Mouse (Mus musculus): ENCODE data around the gene Gpc6.

The Gpc6 gene

GRCm38 (mm10) chr14:117710463-117710911 lies 785.4 kb downstream of the Gpc6 start:
- no peak for DNase-seq (ENCODE audit: low spot score)

DNA sequence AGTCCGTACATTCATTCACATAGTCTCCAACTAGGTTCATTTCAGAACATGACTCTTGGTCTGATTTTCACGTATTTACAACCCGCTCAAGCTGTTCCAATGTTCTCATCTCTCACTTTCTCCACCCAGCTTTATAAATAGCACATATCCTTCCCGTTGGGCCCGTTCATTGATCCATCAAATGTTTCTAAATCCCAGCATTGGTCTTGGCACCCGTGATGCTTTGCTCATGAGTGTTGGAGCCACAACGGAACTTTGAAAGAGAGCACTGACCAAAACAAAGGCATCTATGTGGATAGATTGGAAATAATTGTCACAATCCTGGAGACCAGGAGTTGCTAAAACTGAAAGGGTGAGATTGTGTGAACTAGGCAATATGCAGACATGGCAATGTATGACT lies 787.2 kb downstream of the Gpc6 start:
- no peak for DNase-seq (ENCODE audit: low spot score)

DNA sequence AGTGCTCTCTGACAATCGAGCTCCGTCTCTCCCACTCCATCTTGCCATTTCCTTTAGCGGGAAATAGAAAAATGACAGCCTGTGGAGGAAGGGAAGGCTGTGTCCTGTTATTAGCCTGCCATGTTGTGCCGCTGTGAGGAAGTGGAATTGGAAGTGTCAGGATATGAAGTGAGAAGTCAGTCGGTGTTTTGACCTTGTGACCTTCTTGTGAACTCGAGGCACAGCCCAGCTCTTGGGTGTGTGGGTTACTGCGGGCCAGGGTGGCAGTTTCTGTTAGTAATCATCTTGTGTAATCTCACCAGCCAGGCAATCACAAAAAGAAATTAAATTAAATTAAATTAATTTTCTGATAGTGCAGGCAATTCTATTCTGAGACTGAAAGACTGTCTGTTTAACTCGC lies 789.0 kb downstream of the Gpc6 start:
- DNase-seq (ENCODE audit: low spot score), result no peak

GRCm38 (mm10) chr14:117716305-117716704 lies 791.2 kb downstream of the Gpc6 start:
- no peak for DNase-seq (ENCODE audit: low spot score)

GRCm38 (mm10) chr14:117728741-117729140 lies 803.6 kb downstream of the Gpc6 start:
- no peak for DNase-seq (ENCODE audit: low spot score)

- DNase-seq (ENCODE audit: low spot score), result no peak
These were observed 830.1 kb downstream of the Gpc6 start for GRCm38 (mm10) chr14:117755231-117755630.

DNA sequence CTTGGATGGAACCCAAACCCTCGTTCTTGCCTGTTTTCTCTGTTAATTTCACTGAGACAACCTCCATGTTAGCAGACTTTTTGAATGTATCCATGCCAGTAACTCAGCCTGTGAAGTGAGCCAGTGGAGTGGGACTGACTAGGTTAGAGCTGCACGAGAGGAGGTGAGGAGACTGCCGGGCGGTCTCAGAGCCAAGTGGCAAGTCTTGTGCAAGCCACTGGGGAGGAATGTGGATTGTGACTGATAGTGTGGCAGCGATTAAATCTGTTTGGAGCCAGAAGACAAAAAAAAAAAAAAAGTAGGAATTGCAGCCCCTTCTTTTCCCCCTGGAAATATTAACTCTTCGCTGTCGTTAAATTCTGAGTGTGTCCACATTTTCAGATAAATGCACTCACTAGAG lies 831.4 kb downstream of the Gpc6 start:
- DNase-seq (ENCODE audit: low spot score), result no peak

DNA sequence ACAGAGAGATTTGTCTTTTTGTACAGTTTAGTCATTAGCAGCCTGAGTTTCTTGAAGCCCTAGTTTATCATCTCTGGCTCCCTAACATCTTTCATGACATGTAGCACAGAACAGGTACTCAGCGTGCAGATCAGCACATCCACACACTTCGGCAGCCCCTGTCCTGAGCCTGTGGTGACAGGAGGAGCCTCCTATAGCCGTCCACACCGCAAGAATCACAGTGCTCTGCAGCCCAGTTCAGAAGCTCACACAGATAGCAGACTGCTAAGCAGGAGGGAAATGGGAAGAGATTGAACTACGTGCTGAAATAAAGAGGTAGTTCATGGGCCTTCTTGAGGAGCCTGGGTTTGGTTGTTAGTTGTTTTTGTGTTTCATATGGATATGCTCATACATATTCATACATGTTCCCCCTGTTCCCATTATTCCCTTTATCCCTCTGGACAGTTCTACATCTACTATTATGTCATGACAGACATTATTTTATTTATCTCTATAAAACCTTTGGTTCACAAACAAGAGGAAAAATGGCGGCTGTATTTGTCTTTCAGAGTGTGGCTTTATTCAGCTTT lies 832.8 kb downstream of the Gpc6 start:
- DNase-seq (ENCODE audit: low spot score), result no peak

DNA sequence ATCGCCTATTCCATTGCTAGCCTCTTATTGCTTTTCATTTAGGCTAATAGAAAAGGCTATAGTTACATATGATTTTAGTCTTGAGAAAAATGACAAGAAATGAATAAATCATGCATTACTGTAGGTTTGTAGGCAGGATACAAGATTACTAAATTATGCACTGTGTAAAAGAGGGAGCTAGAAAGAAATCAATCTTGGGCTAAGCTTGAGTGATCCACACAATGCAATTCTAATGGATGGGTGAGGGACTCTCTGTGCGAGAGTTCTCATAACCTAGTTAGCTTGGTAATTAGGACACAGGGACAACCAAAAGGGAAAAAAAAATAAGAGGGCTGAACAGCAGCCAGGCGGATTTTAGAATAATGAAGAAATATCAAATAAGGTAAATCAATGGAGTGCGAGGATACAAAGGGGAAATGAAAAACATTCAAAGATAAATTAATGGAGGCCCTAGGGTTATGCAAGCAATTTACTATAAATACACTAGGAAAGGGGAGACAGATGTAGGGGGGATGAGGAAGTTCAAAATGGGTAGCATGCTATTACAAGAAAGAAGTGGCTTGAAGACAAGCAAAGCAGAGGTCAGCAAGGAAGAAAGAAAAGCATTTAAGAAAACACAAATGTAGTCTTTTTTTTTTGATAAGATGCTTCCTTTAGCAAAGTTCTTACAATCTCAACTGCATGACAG lies 835.9 kb downstream of the Gpc6 start:
- no peak for DNase-seq (ENCODE audit: low spot score)

DNA sequence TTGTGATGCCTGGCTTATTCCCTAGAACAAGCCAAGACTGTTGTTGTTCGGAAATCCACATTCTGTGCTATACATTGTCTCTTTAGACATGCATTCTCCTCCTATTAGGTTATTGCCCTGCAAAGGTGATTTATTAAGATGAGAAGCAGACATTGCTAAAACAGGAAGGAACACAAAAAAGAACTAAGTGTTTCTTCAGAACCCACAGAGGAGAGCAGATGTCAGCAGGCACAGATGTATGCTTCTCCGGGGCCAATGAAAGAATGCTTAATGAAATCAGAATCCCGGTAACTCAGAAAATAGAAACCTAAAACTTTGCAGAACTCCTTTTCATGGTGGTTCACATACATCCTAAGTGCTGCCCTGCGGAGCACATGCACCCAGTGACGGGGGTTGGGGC lies 837.8 kb downstream of the Gpc6 start:
- DNase-seq (ENCODE audit: low spot score), result no peak

- no peak for DNase-seq (ENCODE audit: low spot score)
These were observed 842.7 kb downstream of the Gpc6 start for GRCm38 (mm10) chr14:117767861-117768260.

DNA sequence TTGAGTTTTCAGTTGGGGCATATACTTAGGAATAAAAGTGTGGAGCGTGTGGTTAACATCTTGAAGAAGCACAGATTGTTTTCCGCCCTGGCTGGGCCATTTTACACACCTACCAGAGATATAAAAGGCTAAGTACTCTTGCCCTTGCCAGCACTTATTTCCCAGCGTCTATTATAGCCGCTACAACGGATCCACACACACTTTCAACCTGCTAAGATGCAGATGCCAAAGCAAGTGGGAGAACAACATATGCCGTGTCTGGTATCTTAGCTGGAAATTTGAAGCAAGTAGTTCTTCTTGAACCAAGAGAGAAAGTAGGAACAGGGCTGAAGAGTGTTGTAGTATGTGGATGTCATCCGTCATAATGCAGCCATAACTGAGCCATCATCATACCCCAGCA lies 843.6 kb downstream of the Gpc6 start:
- DNase-seq (ENCODE audit: low spot score), result no peak

GRCm38 (mm10) chr14:117773373-117773772 lies 848.3 kb downstream of the Gpc6 start:
- DNase-seq (ENCODE audit: low spot score), result no peak

GRCm38 (mm10) chr14:117777866-117778500 lies 852.9 kb downstream of the Gpc6 start:
- no peak for DNase-seq (ENCODE audit: low spot score)

GRCm38 (mm10) chr14:117778538-117779413 lies 853.7 kb downstream of the Gpc6 start:
- no peak for DNase-seq (ENCODE audit: low spot score)

- no peak for DNase-seq (ENCODE audit: low spot score)
These were observed 856.6 kb downstream of the Gpc6 start for GRCm38 (mm10) chr14:117781724-117782123.

GRCm38 (mm10) chr14:117783671-117784262 lies 858.7 kb downstream of the Gpc6 start:
- no peak for DNase-seq (ENCODE audit: low spot score)

DNA sequence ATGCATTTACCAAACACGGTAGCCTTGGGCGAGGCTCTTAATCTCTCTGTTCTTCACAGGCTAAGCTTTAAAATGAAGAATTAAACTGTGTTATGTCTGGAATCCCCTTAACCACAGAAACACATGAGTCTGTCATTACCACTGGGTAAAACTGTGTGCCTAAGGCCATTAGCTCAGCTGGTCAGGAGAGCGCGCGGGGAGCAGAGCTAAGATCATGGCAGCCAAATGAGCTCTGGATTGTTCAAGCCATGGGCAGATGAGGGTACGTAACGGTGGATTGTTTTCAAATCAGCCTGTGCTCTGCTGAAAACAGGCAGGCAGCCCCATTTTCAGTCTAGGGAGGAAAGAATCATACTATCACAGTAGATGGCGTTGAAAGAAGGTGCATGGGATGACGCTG lies 859.8 kb downstream of the Gpc6 start:
- DNase-seq (ENCODE audit: low spot score), result no peak

DNA sequence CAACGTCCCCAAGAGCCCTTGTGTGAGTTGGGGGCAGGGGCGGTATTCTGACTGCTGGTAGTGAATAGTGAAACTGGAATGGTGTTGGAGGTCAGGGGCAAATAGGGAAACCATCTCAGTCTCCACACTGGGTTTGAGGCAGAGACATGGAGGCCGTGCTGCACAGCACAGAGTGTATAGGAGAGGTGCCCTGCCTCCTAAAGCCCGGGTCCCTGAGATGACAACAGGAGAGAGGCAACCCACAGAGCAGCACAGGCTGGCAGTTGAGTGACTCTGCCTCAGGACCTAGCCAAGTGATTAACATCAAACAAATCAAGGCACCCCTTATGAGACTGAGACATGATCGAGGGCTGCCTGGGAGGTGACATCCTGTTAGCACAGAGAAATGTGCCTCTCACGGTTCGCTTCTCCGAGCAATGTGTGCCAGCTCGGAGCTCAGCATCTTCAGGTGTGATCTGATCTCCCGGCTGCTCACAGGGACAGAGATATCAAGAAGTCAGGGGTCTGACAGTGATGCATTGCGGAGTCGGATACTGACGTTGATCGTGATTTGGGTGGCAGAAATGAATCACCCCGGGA lies 860.5 kb downstream of the Gpc6 start:
- no peak for DNase-seq (ENCODE audit: low spot score)

- DNase-seq (ENCODE audit: low spot score), result no peak
These were observed 861.5 kb downstream of the Gpc6 start for GRCm38 (mm10) chr14:117786647-117787046.

DNA sequence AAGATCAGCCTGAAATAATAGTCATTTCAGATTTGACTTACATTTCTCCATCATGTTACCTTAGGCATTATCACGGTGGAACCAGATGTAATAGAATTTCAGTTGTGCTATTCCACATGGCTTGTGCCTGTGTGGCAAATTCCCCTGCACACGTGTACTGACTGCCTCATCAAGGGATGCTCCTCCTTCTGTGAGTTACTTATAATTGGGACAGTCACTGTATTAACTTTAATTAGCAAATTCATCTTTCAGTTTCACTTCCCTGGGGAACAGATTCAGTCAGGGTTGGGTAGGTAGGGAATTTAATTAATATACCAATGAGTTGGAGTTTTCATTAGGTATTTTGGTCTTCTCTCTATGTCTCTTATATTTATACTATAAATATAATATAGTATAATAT lies 869.8 kb downstream of the Gpc6 start:
- no peak for DNase-seq (ENCODE audit: low spot score)

- DNase-seq (ENCODE audit: low spot score), result no peak
These were observed 871.5 kb downstream of the Gpc6 start for GRCm38 (mm10) chr14:117796661-117797060.
